Mouse (Mus musculus) lung, embryonic 14.5 days (tissue): ENCODE measurements at regions not wholly inside any gene's neighbourhood (a gene's known extent, or its start where the extent isn't known, plus 50 kb on each side); places are given as distances from the start of the nearest gene placed in this dataset.

Source experiments
- ATAC-seq: fragments of 200-750 bp; cut with Nextera tagmentation; 2 replicates; pipeline ENCODE4 v1.8.0; 2017; ENCODE audit warnings: mild to moderate bottlenecking, moderate TSS enrichment, moderate library complexity; ENCODE audit not compliant: insufficient read depth
- DNase-seq: peaks from one replicate; pipeline ENCODE4 v3.0.0-alpha.2; 2015
- H3K27ac ChIP-seq: fragments of 300-500 bp; sonication (generic); 2 replicates; pipeline ENCODE4 v1.5.1; 2014; ENCODE audit warnings: low read depth, mild to moderate bottlenecking, moderate library complexity
- H3K27me3 ChIP-seq: fragments of 300-500 bp; sonication (generic); 2 replicates; pipeline ENCODE4 v1.6.1; 2014; ENCODE audit warnings: low read length, control low read depth; ENCODE audit not compliant: insufficient read depth
- H3K36me3 ChIP-seq: fragments of 300-500 bp; sonication (generic); 2 replicates; pipeline ENCODE4 v1.6.1; 2014; ENCODE audit warnings: control low read depth; ENCODE audit not compliant: insufficient read depth
- H3K4me1 ChIP-seq: fragments of 300-500 bp; sonication (generic); 2 replicates; pipeline ENCODE4 v1.6.1; 2014; ENCODE audit warnings: antibody characterized with exemption, control low read depth; ENCODE audit not compliant: insufficient read depth
- H3K4me2 ChIP-seq: fragments of 300-500 bp; sonication (generic); 2 replicates; pipeline ENCODE4 v1.6.1; 2014; ENCODE audit warnings: mild to moderate bottlenecking
- H3K4me3 ChIP-seq: fragments of 300-500 bp; sonication (generic); 2 replicates; pipeline ENCODE4 v1.5.1; 2014; ENCODE audit warnings: low read depth, low read length
- H3K9ac ChIP-seq: fragments of 300-500 bp; sonication (generic); 2 replicates; pipeline ENCODE4 v1.6.1; 2014
- H3K9me3 ChIP-seq: fragments of 300-500 bp; sonication (generic); 2 replicates; pipeline ENCODE4 v1.6.1; 2016; ENCODE audit warnings: low read depth, low read length, control low read depth
- CTCF ChIP-seq: IDR thresholded peaks from 2 replicates; pipeline ENCODE4 v1.5.1; 2016; ENCODE audit warnings: antibody characterized with exemption, low read depth
- WGBS: fragments of 180-500 bp; shearing (Covaris S2); extraction: QIAGEN DNeasy Blood & Tissue Kit; methylation state at CpG from one replicate; pipeline ENCODE4 v1.1.7; 2014; 5-methylcytosine and 5-hydroxymethylcytosine counted together

- H3K27ac ChIP-seq = no peak overlapping the region
- H3K27me3 ChIP-seq = no peaks in the 10 kb centered on the region
- H3K4me2 ChIP-seq = no peak overlapping the region
- ATAC-seq = no peak
- H3K9ac ChIP-seq = no peak overlapping the region
- H3K4me1 ChIP-seq = no peaks in the 10 kb centered on the region
- WGBS = 87% methylated on average over 10 of the region's 10 CpGs
- DNase-seq = no peak
- H3K4me3 ChIP-seq = no peak overlapping the region
- H3K9me3 ChIP-seq = no peaks in the 10 kb centered on the region
- no peak for TF ChIP-seq CTCF
- no peaks in the 10 kb centered on the region for H3K36me3 ChIP-seq
These were observed 148.0 kb upstream of the Klf14 start for GRCm38 (mm10) chr6:31106856-31107359.

GRCm38 (mm10) chr6:31107360-31107759 lies 148.5 kb upstream of the Klf14 start:
- H3K4me3 ChIP-seq = no peak overlapping the region
- H3K27ac ChIP-seq = no peak overlapping the region
- DNase-seq = no peak
- no peak overlapping the region for H3K9ac ChIP-seq
- 89% methylated on average over 4 of the region's 4 CpGs for WGBS
- TF ChIP-seq CTCF = no peak
- ATAC-seq = no peak
- no peaks in the 10 kb centered on the region for H3K27me3 ChIP-seq
- H3K9me3 ChIP-seq = no peaks in the 10 kb centered on the region
- no peak overlapping the region for H3K4me2 ChIP-seq
- H3K36me3 ChIP-seq = no peaks in the 10 kb centered on the region
- no peaks in the 10 kb centered on the region for H3K4me1 ChIP-seq

- no peak overlapping the region for H3K4me2 ChIP-seq
- no peaks in the 10 kb centered on the region for H3K36me3 ChIP-seq
- H3K9ac ChIP-seq = no peak overlapping the region
- WGBS = 70% methylated on average over 5 of the region's 5 CpGs
- H3K4me3 ChIP-seq = no peak overlapping the region
- no peak for TF ChIP-seq CTCF
- ATAC-seq (no peak), DNase-seq (no peak)
- H3K27ac ChIP-seq = no peak overlapping the region
- no peaks in the 10 kb centered on the region for H3K27me3 ChIP-seq
- no peaks in the 10 kb centered on the region for H3K4me1 ChIP-seq
- H3K9me3 ChIP-seq = no peaks in the 10 kb centered on the region
These were observed 149.2 kb upstream of the Klf14 start for GRCm38 (mm10) chr6:31107916-31108685.

GRCm38 (mm10) chr6:31109604-31110003 lies 150.7 kb upstream of the Klf14 start:
- no peak for DNase-seq
- WGBS = 87% methylated on average over 4 of the region's 4 CpGs

GRCm38 (mm10) chr6:31112293-31113077 lies 153.6 kb upstream of the Klf14 start:
- no peak overlapping the region for H3K4me2 ChIP-seq
- ATAC-seq (no peak), DNase-seq (no peak)
- no peaks in the 10 kb centered on the region for H3K27me3 ChIP-seq
- TF ChIP-seq CTCF = no peak
- no peaks in the 10 kb centered on the region for H3K4me1 ChIP-seq
- H3K9ac ChIP-seq = no peak overlapping the region
- H3K36me3 ChIP-seq = no peaks in the 10 kb centered on the region
- H3K4me3 ChIP-seq = no peak overlapping the region
- WGBS = 84% methylated on average over 13 of the region's 13 CpGs
- no peaks in the 10 kb centered on the region for H3K9me3 ChIP-seq
- no peak overlapping the region for H3K27ac ChIP-seq

More at GRCm38 (mm10) chr6:31109604-31110003, 150.7 kb upstream of the Klf14 start:
- ATAC-seq = no peak
- Histone ChIP-seq H3K9me3 (no peaks in the 10 kb centered on the region), H3K27me3 (no peaks in the 10 kb centered on the region), H3K27ac (no peak overlapping the region), H3K9ac (no peak overlapping the region), H3K4me1 (no peaks in the 10 kb centered on the region), H3K36me3 (no peaks in the 10 kb centered on the region), H3K4me2 (no peak overlapping the region), H3K4me3 (no peak overlapping the region)
- no peak for TF ChIP-seq CTCF

- no peaks in the 10 kb centered on the region for H3K4me1 ChIP-seq
- no peak for TF ChIP-seq CTCF
- H3K9ac ChIP-seq = no peak overlapping the region
- H3K9me3 ChIP-seq = no peaks in the 10 kb centered on the region
- DNase-seq = no peak
- ATAC-seq = no peak
- H3K4me2 ChIP-seq = no peak overlapping the region
- no peaks in the 10 kb centered on the region for H3K27me3 ChIP-seq
- 77% methylated on average over 21 of the region's 21 CpGs for WGBS
- H3K36me3 ChIP-seq = no peaks in the 10 kb centered on the region
- H3K4me3 ChIP-seq = no peak overlapping the region
- H3K27ac ChIP-seq = no peak overlapping the region
These were observed 154.9 kb upstream of the Klf14 start for GRCm38 (mm10) chr6:31113558-31114326.
